Mouse (Mus musculus): ENCODE results near the gene Prss33. TPM values are rescaled to one million over a fixed set of nuclear protein-coding genes. Genes with fewer than 3 reads are reported as not detected.
A peak's percentile ranks its signal among the peaks of the same experiment; 100 is the strongest.

The Prss33 gene
- polyA plus RNA-seq, 1 experiment from 2014 or later = not detected

DNA sequence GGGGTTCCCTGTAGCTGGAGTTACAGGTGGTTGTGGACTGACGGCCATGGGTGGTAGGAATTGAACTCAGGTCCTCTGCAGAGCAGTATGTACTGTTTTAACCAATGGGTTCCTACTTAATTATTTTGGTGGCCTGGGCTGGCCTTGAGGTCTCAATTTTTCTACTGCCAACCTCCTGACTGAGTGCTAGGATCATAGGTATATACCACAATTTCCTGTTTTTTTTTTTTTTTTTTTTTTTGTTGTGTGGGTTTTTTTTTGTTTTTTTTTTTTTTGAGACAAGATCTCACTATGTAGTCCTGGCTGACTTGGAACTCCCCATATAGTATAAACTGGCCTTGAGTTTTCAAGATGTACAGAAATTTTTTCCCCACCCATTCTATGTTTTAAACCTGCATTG lies 4.7 kb downstream of the Prss33 start:
- Histone ChIP-seq H3K9me3 (ENCODE audit: control insufficient read depth, low read length) (no peaks in the 10 kb centered on the region), H3K4me1 (ENCODE audit: control insufficient read depth, insufficient read depth, low read depth, low read length) (peaks cover 14% of the 10 kb centered on the region), H3K27me3 (replicated peaks; ENCODE audit: control insufficient read depth, insufficient read depth, low read length) (peaks cover 10% of the 10 kb centered on the region), H3K9ac (ENCODE audit: low read depth, low read length) (no peak overlapping the region), H3K4me2 (ENCODE audit: low read length) (no peak overlapping the region), H3K27ac (ENCODE audit: low read depth, low read length) (no peak overlapping the region), H3K36me3 (ENCODE audit: control insufficient read depth, insufficient read depth, low read length) (no peaks in the 10 kb centered on the region; the same call in 1 of the 2 replicates), H3K4me3 (ENCODE audit: low read length) (no peak overlapping the region)
- WGBS = 94% methylated on average over 1 of the region's 1 CpGs
- no peak for ATAC-seq

DNA sequence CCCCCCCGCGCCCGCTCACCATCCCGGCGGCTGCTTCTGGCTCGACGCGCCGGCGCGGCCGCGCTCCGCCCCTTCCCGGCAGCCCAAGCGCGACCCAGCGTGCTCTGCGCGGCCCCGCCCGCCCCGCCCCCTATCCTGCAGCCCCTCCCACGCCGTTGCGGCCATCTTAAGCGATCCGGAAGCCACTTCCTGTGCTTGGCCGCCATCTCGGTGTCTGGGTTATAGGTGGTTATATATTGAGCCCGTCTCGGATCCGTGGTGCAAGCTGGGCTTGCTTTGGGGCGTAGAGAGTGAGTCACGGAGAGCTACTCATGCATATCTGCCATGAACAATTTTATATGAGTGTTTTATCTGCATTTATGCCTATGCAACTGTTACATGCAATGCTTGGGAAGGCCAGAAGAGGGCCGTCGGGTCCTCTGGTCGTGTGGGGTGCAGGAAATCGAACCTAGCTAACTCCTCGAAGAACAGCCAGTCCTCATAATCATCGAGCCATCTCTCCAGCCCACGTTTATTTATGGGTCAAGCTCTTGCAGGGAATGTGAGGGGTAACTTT lies 6.7 kb downstream of the Prss33 start, which contains the start of gene Elob:
TSS of gene Elob (minus strand) at position 73 of the 556 bp plus-strand sequence.
- under 1% methylated on average over 21 of the region's 42 CpGs for WGBS
- Histone ChIP-seq H3K4me3 (ENCODE audit: low read length) (peak within 1 kb of the TSS; percentile 79), H3K27me3 (replicated peaks; ENCODE audit: control insufficient read depth, insufficient read depth, low read length) (peaks cover 8% of the 10 kb centered on the region), H3K4me2 (ENCODE audit: low read length) (peak within 1 kb of the TSS; percentile 84), H3K9me3 (ENCODE audit: control insufficient read depth, low read length) (no peaks in the 10 kb centered on the region), H3K36me3 (ENCODE audit: control insufficient read depth, insufficient read depth, low read length) (peaks cover 16% of the 10 kb centered on the region), H3K4me1 (ENCODE audit: control insufficient read depth, insufficient read depth, low read depth, low read length) (peaks cover 14% of the 10 kb centered on the region), H3K9ac (ENCODE audit: low read depth, low read length) (peak within 1 kb of the TSS; percentile 75), H3K27ac (ENCODE audit: low read depth, low read length) (peak within 1 kb of the TSS; percentile 90)
- peak; percentile 97 for ATAC-seq

DNA sequence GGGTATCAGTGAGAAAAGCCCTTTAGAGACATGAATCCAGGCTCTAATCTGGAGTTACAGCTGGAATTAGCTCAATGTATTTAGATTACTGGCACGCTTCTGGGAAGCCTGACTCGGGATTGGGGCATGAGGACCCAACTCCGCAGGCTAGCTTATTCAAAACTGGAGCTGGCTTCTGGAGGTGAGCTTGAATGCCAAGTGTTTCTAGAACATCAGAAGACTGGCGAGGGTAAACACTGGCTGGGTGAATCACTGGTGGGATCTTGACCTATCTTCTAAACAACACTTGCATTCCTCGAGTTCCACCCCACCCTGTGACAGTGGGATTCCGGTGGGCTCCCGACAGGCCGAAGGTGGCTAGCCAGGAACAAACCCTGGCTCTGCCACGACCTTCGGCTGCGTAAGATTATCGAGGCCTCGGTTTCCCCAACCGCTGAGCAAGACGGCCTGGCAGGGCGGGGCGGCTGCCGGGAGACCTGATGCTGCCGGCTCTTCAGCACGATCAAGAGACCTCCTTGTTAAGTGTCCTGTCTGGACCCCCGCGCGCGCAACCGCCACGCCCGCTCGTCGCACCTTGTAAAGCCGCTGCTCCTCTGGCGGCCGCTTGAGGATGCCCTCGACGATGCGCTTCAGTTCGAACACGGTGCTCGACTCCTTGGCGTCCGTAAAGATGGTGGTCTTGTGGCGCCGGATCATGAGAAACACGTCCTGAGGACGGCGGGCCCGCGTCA lies 7.4 kb downstream of the Prss33 start:
- peak; percentile 77 for ATAC-seq
- Histone ChIP-seq H3K27me3 (replicated peaks; ENCODE audit: control insufficient read depth, insufficient read depth, low read length) (peaks cover 5% of the 10 kb centered on the region; the same call in 1 of the 2 replicates), H3K9me3 (ENCODE audit: control insufficient read depth, low read length) (no peaks in the 10 kb centered on the region), H3K4me3 (ENCODE audit: low read length) (peak overlapping the region; percentile 79), H3K9ac (ENCODE audit: low read depth, low read length) (peak overlapping the region; percentile 75), H3K4me1 (ENCODE audit: control insufficient read depth, insufficient read depth, low read depth, low read length) (peaks cover 14% of the 10 kb centered on the region), H3K4me2 (ENCODE audit: low read length) (peak overlapping the region; percentile 84), H3K36me3 (ENCODE audit: control insufficient read depth, insufficient read depth, low read length) (peaks cover 21% of the 10 kb centered on the region), H3K27ac (ENCODE audit: low read depth, low read length) (peak overlapping the region; percentile 90)
- WGBS = 0% methylated on average over 42 of the region's 47 CpGs

DNA sequence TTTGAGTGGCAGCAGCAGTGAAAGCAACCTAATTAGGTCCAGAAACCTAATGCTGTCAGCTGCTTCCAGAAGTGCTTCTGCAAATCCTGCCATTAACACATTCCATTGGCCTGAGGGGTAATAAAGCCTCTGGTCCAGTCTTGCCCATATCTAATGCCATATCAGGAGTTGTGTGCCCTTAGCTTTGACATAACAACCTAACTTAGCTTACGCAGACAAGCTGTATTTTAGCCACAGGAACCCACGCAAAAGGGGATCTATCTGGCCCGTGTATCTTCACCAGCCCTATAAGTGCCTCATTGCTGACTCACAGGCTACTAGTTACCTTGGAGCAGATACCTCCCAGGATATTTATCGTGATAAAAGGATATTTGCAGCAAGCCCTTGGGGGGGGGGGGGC lies 10.3 kb downstream of the Prss33 start:
- Histone ChIP-seq H3K36me3 (ENCODE audit: control insufficient read depth, insufficient read depth, low read length) (peaks cover 43% of the 10 kb centered on the region), H3K27ac (ENCODE audit: low read depth, low read length) (no peak overlapping the region), H3K9ac (ENCODE audit: low read depth, low read length) (no peak overlapping the region), H3K9me3 (ENCODE audit: control insufficient read depth, low read length) (no peaks in the 10 kb centered on the region), H3K27me3 (replicated peaks; ENCODE audit: control insufficient read depth, insufficient read depth, low read length) (no peaks in the 10 kb centered on the region), H3K4me1 (ENCODE audit: control insufficient read depth, insufficient read depth, low read depth, low read length) (peaks cover 14% of the 10 kb centered on the region), H3K4me3 (ENCODE audit: low read length) (no peak overlapping the region), H3K4me2 (ENCODE audit: low read length) (no peak overlapping the region)
- ATAC-seq = no peak
- 87% methylated on average over 4 of the region's 4 CpGs for WGBS

DNA sequence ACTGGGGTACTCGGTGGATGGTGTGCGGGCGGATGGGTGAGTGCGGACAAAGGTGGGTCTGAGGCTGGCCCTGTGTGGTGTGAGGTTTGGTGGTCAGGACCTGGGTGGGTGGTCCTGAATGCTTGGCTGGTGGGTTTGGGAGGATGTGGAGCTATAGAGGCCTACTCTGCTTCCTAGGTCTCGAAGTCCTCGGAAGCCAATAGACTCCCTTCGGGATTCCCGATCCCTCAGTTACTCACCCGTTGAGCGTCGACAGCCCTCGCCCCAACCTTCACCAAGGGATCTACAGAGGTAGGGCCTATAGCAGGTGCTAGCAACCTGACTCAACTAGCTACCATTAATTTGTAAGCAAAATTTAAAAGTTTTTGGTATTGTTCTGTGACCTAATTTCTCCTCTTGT lies 12.2 kb downstream of the Prss33 start:
- Histone ChIP-seq H3K27me3 (replicated peaks; ENCODE audit: control insufficient read depth, insufficient read depth, low read length) (no peaks in the 10 kb centered on the region), H3K4me3 (ENCODE audit: low read length) (no peak overlapping the region), H3K4me1 (ENCODE audit: control insufficient read depth, insufficient read depth, low read depth, low read length) (peaks cover 14% of the 10 kb centered on the region), H3K9ac (ENCODE audit: low read depth, low read length) (no peak overlapping the region), H3K4me2 (ENCODE audit: low read length) (no peak overlapping the region), H3K27ac (ENCODE audit: low read depth, low read length) (no peak overlapping the region), H3K36me3 (ENCODE audit: control insufficient read depth, insufficient read depth, low read length) (peaks cover 63% of the 10 kb centered on the region), H3K9me3 (ENCODE audit: control insufficient read depth, low read length) (peaks cover 15% of the 10 kb centered on the region)
- 92% methylated on average over 12 of the region's 12 CpGs for WGBS
- no peak; the same call in 1 of the 2 replicates for ATAC-seq

DNA sequence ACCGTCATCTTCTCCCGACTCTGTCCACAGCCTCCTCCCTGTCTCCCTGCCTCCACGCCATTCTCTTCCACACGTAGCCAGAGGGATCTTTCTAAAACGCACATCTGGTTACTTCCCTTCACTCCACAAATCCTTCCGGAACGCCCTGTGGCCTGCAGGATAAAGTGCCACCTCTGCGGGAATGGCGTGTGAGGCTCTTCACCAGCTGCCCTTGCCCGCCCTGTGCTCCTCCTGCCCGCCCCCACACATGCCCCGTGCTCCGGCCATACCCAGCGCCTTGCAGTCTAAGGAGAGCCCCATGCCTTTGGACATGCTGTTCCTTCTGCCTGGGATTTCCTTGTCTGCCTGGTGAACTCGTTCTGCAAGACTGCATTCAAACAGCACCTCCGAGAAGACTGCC lies 12.8 kb downstream of the Prss33 start:
- H3K4me2 ChIP-seq (ENCODE audit: low read length) = no peak overlapping the region
- H3K4me1 ChIP-seq (ENCODE audit: control insufficient read depth, insufficient read depth, low read depth, low read length) = peaks cover 12% of the 10 kb centered on the region
- H3K9ac ChIP-seq (ENCODE audit: low read depth, low read length) = no peak overlapping the region
- H3K27me3 ChIP-seq (replicated peaks; ENCODE audit: control insufficient read depth, insufficient read depth, low read length) = no peaks in the 10 kb centered on the region
- H3K36me3 ChIP-seq (ENCODE audit: control insufficient read depth, insufficient read depth, low read length) = peaks cover 69% of the 10 kb centered on the region
- peaks cover 21% of the 10 kb centered on the region for H3K9me3 ChIP-seq (ENCODE audit: control insufficient read depth, low read length)
- WGBS = 84% methylated on average over 16 of the region's 16 CpGs
- no peak overlapping the region for H3K4me3 ChIP-seq (ENCODE audit: low read length)
- no peak overlapping the region for H3K27ac ChIP-seq (ENCODE audit: low read depth, low read length)
- ATAC-seq = no peak

DNA sequence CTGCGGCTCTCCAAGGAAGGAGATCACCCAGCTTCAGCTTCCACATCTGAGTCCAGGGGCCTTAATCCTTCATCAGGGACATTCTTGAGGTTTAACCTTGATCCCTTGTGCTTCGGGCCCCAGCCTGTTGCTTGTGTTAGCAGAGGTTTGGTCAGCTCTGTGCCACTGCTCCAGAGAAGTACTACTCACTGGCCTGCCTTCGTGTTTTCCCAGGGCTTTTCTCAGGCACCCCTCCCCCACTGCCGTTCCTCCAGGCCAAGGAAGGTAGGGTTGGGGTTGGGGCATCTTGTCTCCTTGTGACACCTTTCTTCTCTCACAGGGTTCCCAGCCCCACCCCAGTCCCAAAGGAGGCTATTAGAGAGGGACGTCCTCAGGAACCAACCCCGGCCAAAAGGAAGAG lies 13.8 kb downstream of the Prss33 start:
- WGBS = 80% methylated on average over 5 of the region's 6 CpGs
- ATAC-seq = no peak
- Histone ChIP-seq H3K9ac (ENCODE audit: low read depth, low read length) (no peak overlapping the region), H3K4me3 (ENCODE audit: low read length) (no peak overlapping the region), H3K36me3 (ENCODE audit: control insufficient read depth, insufficient read depth, low read length) (peaks cover 78% of the 10 kb centered on the region), H3K4me1 (ENCODE audit: control insufficient read depth, insufficient read depth, low read depth, low read length) (peaks cover 3% of the 10 kb centered on the region), H3K9me3 (ENCODE audit: control insufficient read depth, low read length) (peaks cover 22% of the 10 kb centered on the region), H3K4me2 (ENCODE audit: low read length) (no peak overlapping the region), H3K27me3 (replicated peaks; ENCODE audit: control insufficient read depth, insufficient read depth, low read length) (no peaks in the 10 kb centered on the region), H3K27ac (ENCODE audit: low read depth, low read length) (no peak overlapping the region)

DNA sequence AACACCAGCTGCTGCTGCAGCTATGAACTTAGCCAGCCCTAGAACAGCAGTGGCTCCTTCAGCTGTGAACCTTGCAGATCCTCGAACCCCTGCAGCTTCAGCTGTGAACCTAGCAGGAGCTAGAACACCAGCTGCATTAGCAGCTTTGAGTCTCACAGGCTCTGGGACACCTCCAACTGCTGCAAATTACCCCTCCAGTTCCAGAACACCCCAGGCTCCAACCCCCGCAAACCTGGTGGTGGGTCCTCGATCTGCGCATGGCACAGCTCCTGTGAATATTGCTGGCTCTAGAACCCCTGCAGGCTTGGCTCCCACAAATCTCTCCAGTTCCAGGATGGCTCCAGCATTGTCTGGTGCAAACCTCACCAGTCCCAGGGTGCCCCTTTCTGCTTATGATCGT lies 15.1 kb downstream of the Prss33 start:
- 95% methylated on average over 5 of the region's 5 CpGs for WGBS
- no peak for ATAC-seq
- peaks cover 87% of the 10 kb centered on the region for H3K36me3 ChIP-seq (ENCODE audit: control insufficient read depth, insufficient read depth, low read length)

DNA sequence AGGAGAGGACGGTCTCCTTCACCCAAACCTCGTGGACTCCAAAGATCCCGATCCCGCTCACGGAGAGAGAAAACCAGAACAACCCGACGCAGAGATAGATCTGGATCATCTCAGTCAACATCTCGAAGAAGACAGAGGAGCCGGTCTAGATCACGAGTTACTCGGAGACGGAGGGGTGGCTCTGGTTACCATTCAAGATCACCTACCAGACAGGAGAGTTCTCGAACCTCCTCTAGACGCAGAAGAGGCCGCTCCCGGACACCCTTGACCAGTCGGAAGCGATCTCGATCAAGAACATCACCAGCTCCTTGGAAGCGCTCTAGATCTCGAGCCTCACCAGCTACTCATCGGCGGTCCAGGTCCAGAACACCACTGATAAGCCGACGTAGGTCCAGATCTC lies 16.6 kb downstream of the Prss33 start:
- WGBS = 98% methylated on average over 25 of the region's 25 CpGs
- Histone ChIP-seq H3K4me2 (ENCODE audit: low read length) (no peak overlapping the region), H3K4me1 (ENCODE audit: control insufficient read depth, insufficient read depth, low read depth, low read length) (no peaks in the 10 kb centered on the region), H3K4me3 (ENCODE audit: low read length) (no peak overlapping the region), H3K27me3 (replicated peaks; ENCODE audit: control insufficient read depth, insufficient read depth, low read length) (no peaks in the 10 kb centered on the region), H3K9me3 (ENCODE audit: control insufficient read depth, low read length) (peaks cover 25% of the 10 kb centered on the region), H3K9ac (ENCODE audit: low read depth, low read length) (no peak overlapping the region), H3K36me3 (ENCODE audit: control insufficient read depth, insufficient read depth, low read length) (peaks cover 87% of the 10 kb centered on the region), H3K27ac (ENCODE audit: low read depth, low read length) (no peak overlapping the region)
- no peak for ATAC-seq

More for the DNA sequence above, 15.1 kb downstream of the Prss33 start:
- Histone ChIP-seq H3K9me3 (ENCODE audit: control insufficient read depth, low read length) (peaks cover 23% of the 10 kb centered on the region), H3K4me3 (ENCODE audit: low read length) (no peak overlapping the region), H3K27me3 (replicated peaks; ENCODE audit: control insufficient read depth, insufficient read depth, low read length) (no peaks in the 10 kb centered on the region), H3K4me1 (ENCODE audit: control insufficient read depth, insufficient read depth, low read depth, low read length) (no peaks in the 10 kb centered on the region), H3K27ac (ENCODE audit: low read depth, low read length) (no peak overlapping the region), H3K9ac (ENCODE audit: low read depth, low read length) (no peak overlapping the region), H3K4me2 (ENCODE audit: low read length) (no peak overlapping the region)
